Mouse (Mus musculus) thymus, adult 2 months (tissue): ENCODE measurements around the gene Fam102b.

ENCODE experiments used
- CTCF ChIP-seq: fragments of 200-500 bp; IDR thresholded peaks from 2 replicates; pipeline ENCODE4 v1.5.1; 2012; ENCODE audit warnings: mild to moderate bottlenecking, control low read depth, low read length, moderate library complexity, borderline replicate concordance; ENCODE audit not compliant: control insufficient read depth, poor library complexity, insufficient read depth; ENCODE audit errors: extremely low read depth
- POLR2A ChIP-seq: fragments of 200-500 bp; IDR thresholded peaks from 2 replicates; pipeline ENCODE4 v1.6.1; 2012; ENCODE audit warnings: mild to moderate bottlenecking, low read length, control low read depth, moderate library complexity; ENCODE audit not compliant: control insufficient read depth, poor library complexity, insufficient read depth; ENCODE audit errors: extremely low read depth

- TF ChIP-seq CTCF = no peak
- no peak for TF ChIP-seq POLR2A
Measured at GRCm38 (mm10) chr3:109008180-109008579, 19.2 kb downstream of the Fam102b start.
